Mouse (Mus musculus) thymus, adult 2 months (tissue): ENCODE measurements around the gene Scrn2.

ENCODE experiments used
- CTCF ChIP-seq: fragments of 200-500 bp; IDR thresholded peaks from 2 replicates; pipeline ENCODE4 v1.5.1; 2012; ENCODE audit warnings: mild to moderate bottlenecking, control low read depth, low read length, moderate library complexity, borderline replicate concordance; ENCODE audit not compliant: control insufficient read depth, poor library complexity, insufficient read depth; ENCODE audit errors: extremely low read depth
- POLR2A ChIP-seq: fragments of 200-500 bp; IDR thresholded peaks from 2 replicates; pipeline ENCODE4 v1.6.1; 2012; ENCODE audit warnings: mild to moderate bottlenecking, low read length, control low read depth, moderate library complexity; ENCODE audit not compliant: control insufficient read depth, poor library complexity, insufficient read depth; ENCODE audit errors: extremely low read depth

- TF ChIP-seq CTCF (no peak), POLR2A (no peak)
Measured at GRCm38 (mm10) chr11:97030426-97030825, 688 bp downstream of the Scrn2 start.
